Mouse (Mus musculus) CD8-positive naive resting alpha-beta T cell, adult 2 months (primary cell): ENCODE results near the gene Ppp1r12b.

Source experiments
- DNase-seq, 2 experiments: peaks; one replicate each; pipeline ENCODE4 v3.0.0; 2022; ENCODE audit warnings: low read depth in 2 of 2, low spot score in 2 of 2

The Ppp1r12b gene

GRCm38 (mm10) chr1:134766448-134766847 is 189.3 kb downstream of the Ppp1r12b start:
- DNase-seq: no peak

- no peak for DNase-seq
Measured at GRCm38 (mm10) chr1:134764831-134765458, 190.8 kb downstream of the Ppp1r12b start.

GRCm38 (mm10) chr1:134763776-134764438 is 191.8 kb downstream of the Ppp1r12b start:
- no peak for DNase-seq

- DNase-seq: no peak
Measured at GRCm38 (mm10) chr1:134763250-134763649, 192.5 kb downstream of the Ppp1r12b start.

GRCm38 (mm10) chr1:134761534-134761933 is 194.2 kb downstream of the Ppp1r12b start:
- no peak for DNase-seq

GRCm38 (mm10) chr1:134760642-134761041 is 195.1 kb downstream of the Ppp1r12b start:
- DNase-seq: no peak

GRCm38 (mm10) chr1:134759133-134759532 is 196.6 kb downstream of the Ppp1r12b start:
- no peak for DNase-seq

- no peak for DNase-seq
Measured at GRCm38 (mm10) chr1:134757230-134757629, 198.5 kb downstream of the Ppp1r12b start.

GRCm38 (mm10) chr1:134756190-134756873 is 199.4 kb downstream of the Ppp1r12b start:
- no peak for DNase-seq

GRCm38 (mm10) chr1:134755548-134756189 is 200.1 kb downstream of the Ppp1r12b start:
- no peak for DNase-seq

GRCm38 (mm10) chr1:134754818-134755217 is 200.9 kb downstream of the Ppp1r12b start:
- no peak for DNase-seq

GRCm38 (mm10) chr1:134753751-134754630 is 201.8 kb downstream of the Ppp1r12b start:
- DNase-seq: no peak

GRCm38 (mm10) chr1:134752447-134752846 is 203.3 kb downstream of the Ppp1r12b start:
- DNase-seq: no peak

GRCm38 (mm10) chr1:134749889-134750288 is 205.9 kb downstream of the Ppp1r12b start:
- no peak for DNase-seq

GRCm38 (mm10) chr1:134747236-134748174 is 208.2 kb downstream of the Ppp1r12b start:
- DNase-seq: peak; percentile 42 to 74

- no peak for DNase-seq
Measured at GRCm38 (mm10) chr1:134745648-134746047, 210.1 kb downstream of the Ppp1r12b start.

GRCm38 (mm10) chr1:134741946-134742661 is 213.6 kb downstream of the Ppp1r12b start:
- DNase-seq: no peak

GRCm38 (mm10) chr1:134741433-134741832 is 214.3 kb downstream of the Ppp1r12b start:
- no peak for DNase-seq

GRCm38 (mm10) chr1:134737463-134737862 is 218.3 kb downstream of the Ppp1r12b start:
- no peak for DNase-seq
